Mouse (Mus musculus) brain, embryonic 18.5 days (tissue): Measurements from ENCODE around the gene Igfbp6.

Experiments
- DNase-seq: peaks from one replicate; pipeline ENCODE4 v3.0.0-alpha.2; 2012; ENCODE audit warnings: low read depth, low spot score

The Igfbp6 gene

DNA sequence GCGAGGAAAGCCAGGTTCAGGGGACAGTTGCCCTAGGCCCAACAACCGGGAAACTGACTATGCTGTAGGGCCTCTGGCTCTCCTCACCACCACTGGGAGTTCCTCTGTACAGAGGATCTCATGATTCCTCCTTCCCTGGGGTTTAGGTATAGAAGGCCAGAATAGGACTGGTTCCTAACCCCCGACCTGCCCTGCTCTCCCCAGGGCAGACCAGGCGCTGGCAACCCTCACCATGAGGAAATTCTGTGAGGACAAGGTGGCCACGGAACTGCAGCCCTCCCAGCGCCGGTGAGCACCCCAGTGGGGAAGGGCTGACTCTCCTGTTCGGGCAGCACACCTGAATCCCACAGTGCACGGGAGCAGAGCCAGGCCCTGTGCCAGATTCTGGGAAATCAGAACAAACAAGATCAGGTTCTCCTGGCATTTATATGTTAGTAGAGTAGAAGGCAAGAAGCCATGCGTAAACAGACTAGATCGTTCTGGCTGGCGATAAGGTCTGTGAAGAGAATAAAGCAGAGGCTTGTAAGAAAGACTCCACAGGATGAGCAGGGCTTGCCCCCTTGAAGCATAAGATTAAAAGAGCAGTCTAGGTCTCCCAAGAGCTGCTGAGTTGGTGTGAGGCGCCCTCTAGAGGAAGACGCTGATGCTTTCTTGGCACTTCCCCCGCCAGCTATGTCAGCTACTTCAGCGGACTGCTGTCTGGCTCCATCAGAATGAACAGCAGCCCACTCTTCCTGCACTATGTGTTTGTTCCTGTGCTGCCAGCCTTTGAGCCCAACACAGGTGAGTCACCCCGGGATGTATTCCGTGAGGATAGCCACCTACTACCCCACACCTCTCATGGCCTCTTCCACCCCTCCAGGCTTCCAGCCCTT is 35.3 kb upstream of the Igfbp6 start:
- DNase-seq = no peak

DNA sequence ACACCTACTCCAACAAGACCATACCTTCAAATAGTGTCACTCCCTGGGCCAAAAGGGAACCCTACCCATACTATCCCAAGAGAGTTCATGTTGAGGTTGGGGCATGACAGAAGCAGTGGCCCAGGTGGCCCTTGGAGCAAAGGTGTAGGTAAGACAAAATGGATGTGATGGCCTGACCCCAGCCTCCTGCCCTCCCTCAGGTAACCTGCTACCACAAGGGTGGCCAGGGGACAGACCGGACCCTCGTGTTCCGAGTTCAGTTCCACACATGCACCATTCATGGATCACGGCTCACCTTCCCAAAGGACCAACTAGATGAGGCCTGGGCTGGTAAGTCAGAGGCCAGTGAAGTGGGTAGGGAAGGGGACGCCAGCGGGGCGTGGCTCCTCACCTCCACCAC is 33.9 kb upstream of the Igfbp6 start:
- no peak for DNase-seq

- no peak for DNase-seq
Measured at GRCm38 (mm10) chr15:102110701-102111494, 33.3 kb upstream of the Igfbp6 start.

- DNase-seq = no peak
Measured at GRCm38 (mm10) chr15:102111495-102111829, 32.7 kb upstream of the Igfbp6 start.

- DNase-seq = no peak
Measured at GRCm38 (mm10) chr15:102112181-102112580, 32.0 kb upstream of the Igfbp6 start.

- no peak for DNase-seq
Measured at GRCm38 (mm10) chr15:102112827-102113226, 31.3 kb upstream of the Igfbp6 start.

GRCm38 (mm10) chr15:102113674-102114073 is 30.5 kb upstream of the Igfbp6 start:
- no peak for DNase-seq

- no peak for DNase-seq
Measured at GRCm38 (mm10) chr15:102114651-102115260, 29.4 kb upstream of the Igfbp6 start.

GRCm38 (mm10) chr15:102115731-102116231 is 28.4 kb upstream of the Igfbp6 start:
- no peak for DNase-seq

- DNase-seq = no peak
Measured at GRCm38 (mm10) chr15:102116753-102117415, 27.3 kb upstream of the Igfbp6 start.

GRCm38 (mm10) chr15:102117461-102118443 is 26.4 kb upstream of the Igfbp6 start:
- DNase-seq = no peak

DNA sequence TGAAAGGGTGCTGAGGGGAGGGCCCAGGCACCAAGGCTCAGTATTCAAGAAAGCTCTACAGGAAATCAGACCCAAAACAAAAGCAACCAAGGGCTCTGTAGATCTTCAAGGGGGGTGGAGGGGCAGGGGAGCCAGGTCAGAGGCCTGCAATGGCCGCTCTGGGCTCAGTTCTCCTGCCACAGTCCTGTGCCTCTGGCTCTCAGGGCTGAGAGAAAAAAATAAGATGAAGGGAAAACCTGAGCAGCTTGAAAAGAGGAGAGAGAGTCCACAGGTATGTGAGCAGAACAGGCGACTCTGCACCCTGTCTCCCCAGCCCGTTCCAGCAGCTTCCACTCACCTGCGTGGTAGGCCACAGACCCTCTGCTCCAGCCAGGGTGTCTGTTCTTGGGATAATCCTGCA is 25.6 kb upstream of the Igfbp6 start:
- no peak for DNase-seq

DNA sequence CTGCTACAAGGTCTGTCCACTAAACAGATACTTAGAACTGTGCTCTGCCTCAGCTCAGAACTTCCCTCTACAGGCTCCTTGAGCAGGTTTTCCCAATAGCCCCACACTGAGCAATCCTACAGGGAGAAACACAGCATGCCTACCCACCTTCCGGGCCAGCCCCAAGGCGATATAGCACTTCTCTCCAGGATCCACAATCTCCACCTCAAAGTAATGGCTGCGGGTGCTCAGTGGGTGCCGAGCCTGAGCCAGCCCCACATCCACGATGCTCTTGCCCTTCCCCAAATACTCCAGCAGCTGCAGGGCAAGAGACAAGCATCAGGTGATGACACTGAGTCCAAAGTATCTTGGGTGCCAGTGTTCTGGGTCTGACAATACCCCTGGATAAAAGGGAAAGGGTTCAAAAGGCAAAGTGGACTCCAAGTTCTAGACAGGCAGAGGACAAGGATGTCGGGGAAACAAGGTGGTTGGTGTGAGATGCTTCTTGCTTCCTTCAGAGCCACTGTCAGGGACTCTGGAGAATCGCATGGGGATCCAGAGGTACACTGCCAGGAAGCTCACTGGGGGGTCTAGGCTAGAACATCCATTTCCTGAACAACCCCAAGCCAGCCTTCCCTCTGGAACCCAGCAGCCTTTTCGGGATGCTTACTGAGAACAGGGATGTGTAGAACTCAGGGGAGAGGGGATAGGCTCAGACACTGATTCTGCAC is 24.9 kb upstream of the Igfbp6 start:
- DNase-seq = no peak

DNA sequence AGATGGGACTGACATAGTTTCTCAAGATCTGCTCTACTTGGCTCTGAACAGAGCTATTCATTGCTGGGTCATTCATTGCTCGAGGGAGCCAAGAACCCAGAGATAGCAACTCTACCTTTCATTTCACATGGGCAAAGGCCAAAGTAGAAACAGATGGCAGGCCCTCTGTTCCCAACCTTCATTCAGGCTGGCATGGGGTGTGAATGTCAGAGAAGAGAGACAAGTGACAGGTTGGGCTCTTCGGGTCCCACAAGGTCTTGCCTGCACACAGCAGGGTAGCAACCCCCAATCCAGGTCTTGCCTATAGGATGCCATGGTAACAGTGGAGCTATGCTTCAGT is 24.4 kb upstream of the Igfbp6 start:
- no peak for DNase-seq

- no peak for DNase-seq
Measured at GRCm38 (mm10) chr15:102120530-102120929, 23.6 kb upstream of the Igfbp6 start.

- no peak for DNase-seq
Measured at GRCm38 (mm10) chr15:102126303-102126702, 17.9 kb upstream of the Igfbp6 start.

- no peak for DNase-seq
Measured at GRCm38 (mm10) chr15:102133314-102133713, 10.8 kb upstream of the Igfbp6 start.

DNA sequence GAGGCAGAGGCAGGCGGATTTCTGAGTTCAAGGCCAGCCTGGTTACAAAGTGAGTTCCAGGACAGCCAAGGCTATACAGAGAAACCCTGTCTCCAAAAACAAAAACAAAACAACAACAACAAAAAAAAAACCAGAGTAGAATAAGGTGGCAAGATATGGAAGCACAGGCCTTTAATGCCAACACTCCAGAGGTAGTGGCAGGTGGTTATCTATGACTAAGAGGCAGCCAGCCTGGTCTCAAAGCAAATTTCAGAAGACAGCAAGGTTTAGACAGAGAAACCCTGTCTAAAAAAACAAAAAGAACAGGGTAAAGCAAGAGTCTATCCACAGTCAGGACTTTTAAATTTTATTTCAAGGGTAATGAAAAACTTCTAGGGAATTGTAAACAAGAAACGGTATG is 9.5 kb upstream of the Igfbp6 start:
- DNase-seq = no peak

DNA sequence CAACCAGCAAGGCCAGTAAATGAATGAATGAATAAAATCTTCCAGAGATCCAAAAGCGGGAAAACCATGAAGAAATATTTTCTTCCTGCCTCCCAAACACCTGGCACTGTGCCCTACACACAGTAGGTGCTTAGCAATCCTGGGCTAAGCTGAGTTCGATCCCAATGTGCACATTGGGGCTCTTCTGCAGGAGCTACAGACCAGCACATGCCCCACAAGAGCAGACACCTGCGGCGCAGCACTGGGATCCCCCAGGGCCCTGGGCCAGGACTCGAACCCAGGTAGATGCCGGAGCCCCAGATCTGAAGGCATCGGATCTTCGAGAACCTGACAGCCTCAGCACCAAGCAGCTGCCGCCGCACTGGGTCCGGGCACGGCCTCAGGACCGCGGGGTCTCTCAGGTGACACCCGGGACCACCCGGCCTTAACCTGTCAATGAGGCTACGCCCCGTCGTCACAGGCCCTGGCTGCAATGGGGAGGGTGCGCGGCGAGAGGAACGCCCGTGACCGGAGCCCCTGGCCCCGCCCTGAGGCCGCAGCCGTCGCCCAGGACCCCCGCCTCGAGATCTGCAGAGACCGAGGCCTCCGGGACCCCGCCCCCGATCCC is 8.5 kb upstream of the Igfbp6 start:
- no peak for DNase-seq
